Mouse (Mus musculus) left cerebral cortex, postnatal 36 days (tissue): Measurements from ENCODE around the gene Ccdc162. TPM values are rescaled to one million over a fixed set of nuclear protein-coding genes. Genes with fewer than 3 reads are reported as not detected.

Experiments used
- DNase-seq, 2 experiments: peaks; one replicate each; pipeline ENCODE4 v3.0.0; 2021 to 2022; ENCODE audit warnings: low spot score in 2 of 2, mixed read lengths in 1 of 2
- intact Hi-C: fragments of 180-260 bp; cut with DNase I; formaldehyde crosslinking; loops from one replicate; pipeline ENCODE4 v1.15.1; 2025
- total RNA-seq, 2 experiments: library from RNA; stranded (reverse); gene quantifications; 2 replicates each; pipeline ENCODE4 v1.2.3; 2021

The Ccdc162 gene
- total RNA-seq = 1 to 10 TPM; 1.6 to 1.7 TPM

DNA sequence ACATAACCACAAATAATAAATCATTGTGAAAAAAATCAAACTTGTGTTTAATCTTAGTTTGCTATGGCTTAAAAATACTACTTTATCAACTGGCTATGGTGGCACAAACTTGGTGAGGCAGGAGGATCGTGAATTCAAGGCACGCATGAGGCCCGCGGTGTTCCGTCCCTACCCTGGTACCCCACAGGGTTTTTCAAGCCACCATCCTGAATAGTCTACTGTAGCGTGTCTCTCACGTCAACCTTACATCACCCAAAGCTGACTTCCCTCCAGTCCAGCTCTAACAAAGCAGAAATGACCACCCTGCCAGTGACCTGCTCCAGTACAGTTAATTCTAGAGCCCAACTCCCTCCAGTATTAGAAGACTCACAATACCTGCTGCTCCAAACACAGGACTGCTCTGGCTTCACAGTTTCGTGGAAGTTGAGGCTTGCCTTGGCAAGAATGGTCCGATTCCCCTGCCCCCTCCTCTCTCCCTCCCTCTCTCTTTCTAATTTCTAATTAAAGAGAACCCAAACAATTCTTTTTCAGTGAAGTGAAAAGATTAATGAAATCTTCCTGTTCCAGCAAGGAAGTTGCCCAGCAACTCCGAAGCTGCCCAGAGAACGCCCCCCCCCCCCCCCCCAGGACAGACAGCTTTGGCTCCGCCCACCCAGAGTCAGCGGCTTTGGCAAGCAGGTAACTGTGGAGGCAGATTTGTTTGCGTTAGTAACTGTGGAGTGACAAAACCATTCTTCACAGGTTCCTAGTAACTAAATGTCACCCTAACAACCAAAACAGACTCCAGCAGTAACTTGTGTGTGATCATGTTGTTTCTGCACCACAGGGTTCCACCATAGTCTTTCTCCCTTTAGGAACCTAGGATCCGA, at the start of gene Ccdc162:
Gene Ccdc162, minus strand, starts transcription at position 606 of the 869 bp plus-strand sequence.
- no peak for DNase-seq
- intact Hi-C loops = no loop called here

DNA sequence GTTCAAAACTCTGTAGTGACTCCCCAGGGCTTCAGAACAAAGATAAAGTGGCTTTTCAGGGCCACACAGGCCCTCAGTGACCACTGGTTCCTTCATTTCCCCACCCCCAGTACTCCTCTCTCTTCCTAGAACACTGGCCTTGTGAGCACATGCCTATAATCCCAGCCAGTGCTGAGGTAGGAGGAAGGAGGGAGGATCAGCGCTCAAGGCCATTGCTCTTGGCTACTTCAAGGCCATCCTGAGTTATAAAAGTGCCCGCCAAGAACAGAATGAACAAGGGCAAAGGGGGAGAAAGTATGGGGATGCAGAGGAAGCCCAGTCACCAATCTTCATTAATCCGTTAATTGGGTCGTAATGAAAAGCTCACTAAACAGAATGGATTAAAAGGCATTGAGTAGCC, 49.2 kb upstream of the Ccdc162 start:
- intact Hi-C loops = no loop called here
- no peak for DNase-seq

DNA sequence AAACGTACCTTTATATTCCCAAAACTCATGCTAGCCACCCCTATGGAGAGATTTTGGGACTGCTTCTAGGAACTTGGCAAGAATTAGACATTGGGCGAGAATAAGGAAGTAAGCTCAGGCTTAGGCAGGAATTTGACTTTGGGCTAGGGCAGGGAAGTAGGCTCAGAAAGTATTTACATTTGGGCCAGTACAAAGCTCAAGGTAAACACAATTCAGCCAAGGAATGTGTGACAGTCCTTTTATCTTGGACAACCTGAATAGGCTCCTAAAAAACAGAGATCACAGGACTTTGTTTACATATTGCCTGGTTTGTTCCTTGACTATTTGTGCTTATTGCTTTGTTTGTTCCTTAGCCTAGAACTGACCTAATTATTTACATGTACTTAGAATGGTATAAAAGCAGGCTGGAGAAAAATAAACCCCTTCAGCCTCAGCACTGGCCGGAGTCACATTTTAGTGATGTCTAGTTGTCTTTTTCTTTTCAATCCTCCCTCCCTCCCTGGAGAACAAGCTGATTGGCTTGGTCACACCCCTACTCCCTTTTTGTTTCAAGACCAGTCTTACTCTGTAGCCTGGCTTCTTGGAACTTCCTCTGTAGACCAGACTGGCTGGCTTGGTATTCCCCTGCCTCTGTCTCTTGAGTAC, 47.4 kb upstream of the Ccdc162 start:
- DNase-seq = no peak
- intact Hi-C loops = no loop called here

DNA sequence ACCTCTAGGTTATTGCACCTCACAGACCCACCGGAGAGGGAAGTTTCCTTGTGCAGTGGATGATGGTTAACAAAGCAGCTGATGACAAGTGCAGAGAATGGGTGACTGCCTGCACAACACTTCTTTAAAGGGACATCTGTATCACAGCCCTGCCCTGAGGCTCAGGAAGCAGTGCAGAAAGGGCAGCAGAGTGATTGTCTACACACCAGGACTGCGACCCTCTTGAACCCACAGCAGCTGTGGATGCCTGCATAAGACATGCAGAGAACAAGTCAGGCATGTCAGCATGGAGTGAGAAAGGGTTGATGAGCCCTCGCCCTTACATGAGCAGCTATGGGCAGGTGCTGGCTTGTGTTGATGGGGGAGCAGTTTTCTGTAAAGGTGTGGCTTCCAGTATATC, 44.4 kb upstream of the Ccdc162 start:
- intact Hi-C loops = no loop called here

DNA sequence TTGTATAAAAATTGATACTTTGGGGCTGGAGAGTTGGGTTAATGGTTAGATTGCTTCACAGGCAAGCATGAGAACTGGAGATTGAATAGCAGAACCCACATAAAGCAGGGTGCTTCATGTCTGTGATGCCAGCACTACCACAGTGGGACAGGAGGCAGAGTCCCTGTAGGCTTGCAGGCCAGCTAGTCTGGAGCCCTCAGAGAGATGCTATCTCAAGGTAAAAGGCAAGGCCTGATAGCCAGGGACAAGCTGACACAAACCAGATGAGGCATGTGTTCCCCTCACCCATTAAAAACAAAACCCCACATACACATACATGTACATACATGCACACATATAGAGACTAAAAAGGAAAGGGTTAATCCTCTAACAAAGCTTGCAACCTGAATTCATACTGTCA, 41.6 kb upstream of the Ccdc162 start:
- intact Hi-C loops = no loop called here
- no peak for DNase-seq

More for the DNA sequence above, 44.4 kb upstream of the Ccdc162 start:
- no peak for DNase-seq

DNA sequence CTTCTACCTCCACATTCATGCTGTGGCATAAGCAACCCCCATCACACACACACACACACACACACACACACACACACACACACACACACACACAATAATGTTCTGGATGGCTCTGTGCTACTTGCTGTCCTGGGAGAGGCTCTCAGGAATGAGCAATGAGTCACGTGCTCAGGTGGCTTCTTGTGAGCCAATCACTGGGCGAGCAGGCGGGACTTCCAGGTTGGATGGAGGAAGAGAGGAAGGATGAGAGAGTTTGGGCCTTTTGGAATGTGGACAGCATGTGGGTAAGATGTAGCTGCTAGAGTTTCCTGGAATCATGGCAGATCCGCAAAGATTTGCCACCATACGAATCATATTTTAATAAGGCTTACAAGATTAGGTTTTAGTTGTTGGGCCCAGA, 40.8 kb upstream of the Ccdc162 start:
- DNase-seq = no peak
- intact Hi-C loops = no loop called here

DNA sequence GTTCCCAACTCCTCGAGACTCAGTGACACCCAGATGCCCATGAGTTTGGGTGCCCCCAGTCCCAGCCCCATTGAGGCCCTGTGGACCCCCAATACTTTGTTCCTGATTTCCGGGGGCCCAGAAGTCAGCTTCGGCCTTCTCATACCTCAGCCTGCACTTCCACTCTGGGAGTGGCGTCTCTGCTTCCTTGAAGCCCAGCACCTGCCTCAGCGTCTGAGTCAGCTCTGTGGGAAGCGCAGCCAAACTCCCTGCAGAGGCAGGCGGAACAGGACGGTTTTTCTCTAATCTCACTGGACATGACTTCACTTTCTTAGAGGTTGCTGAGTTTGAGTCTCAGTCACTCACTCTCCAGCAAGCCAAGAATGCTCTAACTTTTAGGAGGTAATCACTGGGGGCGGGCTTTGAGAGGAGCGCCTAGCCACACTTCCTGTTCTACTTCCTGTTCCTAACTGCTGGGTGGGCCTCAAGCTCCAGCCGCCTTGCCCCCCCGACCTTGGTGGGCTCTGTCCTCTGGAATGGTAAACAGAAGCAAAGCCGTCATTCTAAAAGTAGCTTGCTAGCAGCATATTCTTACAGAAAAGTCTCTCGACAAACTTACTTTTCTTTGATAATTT, 35.5 kb upstream of the Ccdc162 start:
- DNase-seq = no peak
- intact Hi-C loops = no loop called here

DNA sequence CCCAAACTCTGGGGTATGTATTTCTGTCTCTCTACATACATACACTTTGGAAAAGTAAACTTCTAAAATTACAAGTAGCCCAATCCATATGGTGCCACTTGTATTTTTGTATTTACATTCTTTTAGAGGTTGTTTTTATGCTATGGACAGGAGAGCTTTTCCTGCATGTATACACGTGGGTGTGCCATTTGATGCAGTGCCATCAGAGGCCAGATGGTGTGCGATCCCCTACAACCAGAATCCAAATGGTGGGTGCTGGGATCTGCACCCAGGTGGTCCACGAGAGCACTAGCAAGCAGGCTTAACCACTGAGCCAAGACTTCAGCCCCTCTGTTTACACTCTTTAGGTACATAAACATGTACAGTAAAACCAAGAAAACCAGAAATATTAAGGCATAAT, 32.9 kb upstream of the Ccdc162 start:
- intact Hi-C loops = no loop called here
- DNase-seq = no peak

DNA sequence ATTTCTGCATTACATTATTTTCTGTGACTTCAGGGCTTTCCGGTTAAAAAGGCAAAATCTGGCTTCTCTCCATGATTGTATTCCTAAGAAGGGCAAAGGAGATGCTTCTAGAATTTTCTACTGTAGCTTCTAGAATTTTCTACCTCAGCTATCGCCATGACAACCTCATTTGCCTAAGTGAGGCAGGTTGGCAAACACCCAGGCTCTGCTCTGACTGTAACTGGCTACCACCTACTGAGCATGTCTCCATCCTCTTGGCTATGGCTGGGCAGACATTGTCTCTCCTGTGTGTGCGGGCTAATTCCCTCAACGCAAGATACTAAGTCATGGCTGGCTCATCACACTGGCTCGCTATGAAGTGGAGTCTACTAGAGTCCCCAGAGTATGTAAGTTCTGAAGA, 30.1 kb upstream of the Ccdc162 start:
- intact Hi-C loops = no loop called here
- peak; percentile 31 to 53 for DNase-seq

DNA sequence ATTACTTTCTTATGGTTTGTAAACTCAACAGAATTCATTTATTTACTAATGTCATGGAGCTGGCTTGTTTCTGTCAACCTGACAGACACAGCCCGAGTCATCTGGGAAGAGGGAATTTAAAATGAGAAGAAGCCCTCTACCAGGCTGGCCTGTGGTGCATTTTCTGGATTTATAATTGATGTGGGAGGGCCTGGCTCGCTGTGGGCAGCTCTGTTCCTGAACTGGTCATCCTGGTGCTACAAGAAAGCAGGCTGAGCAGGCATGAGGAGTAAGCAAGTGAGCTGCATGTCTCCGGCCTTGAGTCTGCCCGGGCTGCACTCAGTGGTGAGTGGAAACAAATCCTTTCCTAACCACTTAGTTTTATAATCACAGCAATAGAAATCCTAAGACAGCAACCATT, 27.6 kb upstream of the Ccdc162 start:
- no peak for DNase-seq
- intact Hi-C loops = no loop called here

DNA sequence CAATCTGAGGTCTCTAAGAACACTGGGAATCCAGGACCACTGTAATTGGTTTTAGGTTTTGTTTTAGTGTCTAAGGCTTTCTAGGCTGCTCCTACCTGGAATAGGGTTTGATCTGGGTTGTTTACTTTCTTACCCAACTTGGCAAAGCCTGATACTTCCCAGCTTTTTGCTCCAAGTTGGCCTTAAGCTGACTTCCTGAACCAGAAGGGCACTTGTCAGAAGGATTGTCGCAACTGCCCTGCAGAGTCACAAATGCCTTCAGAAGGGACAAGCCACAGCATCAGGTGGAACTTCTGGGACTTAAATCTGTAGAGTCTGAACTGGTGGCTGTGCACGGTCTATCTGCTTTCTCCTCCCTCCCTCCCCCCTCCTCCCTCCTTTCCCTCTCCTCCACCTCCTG, 23.8 kb upstream of the Ccdc162 start:
- DNase-seq = no peak
- intact Hi-C loops = no loop called here

DNA sequence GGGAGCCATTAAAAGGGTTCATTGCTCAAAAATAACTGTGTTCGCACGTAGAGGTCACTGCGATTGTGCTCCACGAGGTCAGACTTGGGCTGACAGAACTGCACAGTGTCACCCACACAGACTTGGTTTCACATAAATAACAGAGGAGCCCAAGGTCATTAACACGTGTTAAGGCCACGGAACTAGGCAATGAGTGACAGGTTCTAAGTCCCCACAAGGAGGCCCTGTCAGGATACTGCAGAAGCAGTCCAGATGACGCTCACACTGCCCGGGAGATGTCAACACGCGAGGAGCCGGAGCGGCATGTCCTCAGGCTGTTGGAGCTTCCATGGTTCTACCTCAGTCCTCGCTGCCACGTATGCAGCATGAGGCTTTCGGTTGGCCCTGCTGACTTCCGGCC, 20.8 kb upstream of the Ccdc162 start:
- no peak for DNase-seq

DNA sequence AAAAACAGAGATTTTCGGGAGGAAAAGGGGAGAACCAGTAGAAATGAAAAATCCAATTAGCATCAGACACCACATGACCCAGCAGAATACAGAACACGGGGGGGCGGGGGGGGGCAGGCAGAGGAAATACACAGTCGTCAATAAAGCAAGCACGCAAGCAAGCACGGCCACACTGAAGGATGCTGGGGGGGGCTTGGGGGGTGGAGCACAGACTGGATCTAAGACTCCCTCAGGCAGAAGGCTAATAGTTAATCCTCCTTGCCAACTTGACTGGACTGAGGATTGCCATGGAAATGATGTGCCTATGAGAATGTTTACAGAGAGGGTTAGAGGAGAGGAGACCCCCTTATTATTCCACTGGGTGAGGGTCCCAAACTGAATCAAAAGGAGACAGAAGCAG, 19.0 kb upstream of the Ccdc162 start:
- intact Hi-C loops = no loop called here
- no peak for DNase-seq

More for the DNA sequence above, 20.8 kb upstream of the Ccdc162 start:
- intact Hi-C loops = no loop called here

DNA sequence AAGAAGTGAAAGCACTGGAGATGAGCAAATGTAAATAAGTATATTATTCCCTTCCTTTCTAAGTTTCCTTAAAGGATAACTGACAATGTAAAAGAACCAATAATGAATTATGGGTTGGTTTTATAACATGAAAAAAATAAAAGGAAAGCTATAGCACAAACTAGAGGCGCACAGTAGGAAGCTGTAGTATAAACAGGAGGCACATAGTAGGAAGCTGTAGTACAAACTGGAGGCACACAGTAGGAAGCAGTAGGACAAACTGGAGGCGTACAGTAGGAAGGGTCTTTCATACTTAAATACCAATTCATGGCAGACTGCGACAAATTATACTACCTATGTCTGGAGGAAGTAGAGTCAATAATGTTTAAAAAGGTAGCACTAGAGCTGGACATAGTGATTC, 16.8 kb upstream of the Ccdc162 start:
- intact Hi-C loops = no loop called here
- DNase-seq = no peak

DNA sequence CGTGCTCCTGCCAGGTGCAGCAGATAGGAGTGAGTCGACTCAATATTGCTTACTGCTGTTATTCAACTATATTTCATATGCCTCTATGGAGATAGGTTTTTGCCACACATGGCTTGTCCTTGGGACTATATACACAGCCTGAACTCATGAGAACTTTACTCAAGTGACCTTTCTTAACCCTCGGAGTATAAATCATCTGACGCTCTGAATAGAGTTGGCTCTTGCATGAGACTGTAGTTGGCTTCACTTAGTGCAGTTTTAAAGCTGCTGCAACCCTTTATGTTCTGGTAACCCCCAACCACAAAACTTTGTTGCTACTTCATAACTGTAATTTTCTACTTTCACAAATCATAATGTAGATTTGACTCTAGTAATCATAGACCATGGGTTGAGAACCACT, 15.5 kb upstream of the Ccdc162 start:
- no peak for DNase-seq
- intact Hi-C loops = no loop called here

DNA sequence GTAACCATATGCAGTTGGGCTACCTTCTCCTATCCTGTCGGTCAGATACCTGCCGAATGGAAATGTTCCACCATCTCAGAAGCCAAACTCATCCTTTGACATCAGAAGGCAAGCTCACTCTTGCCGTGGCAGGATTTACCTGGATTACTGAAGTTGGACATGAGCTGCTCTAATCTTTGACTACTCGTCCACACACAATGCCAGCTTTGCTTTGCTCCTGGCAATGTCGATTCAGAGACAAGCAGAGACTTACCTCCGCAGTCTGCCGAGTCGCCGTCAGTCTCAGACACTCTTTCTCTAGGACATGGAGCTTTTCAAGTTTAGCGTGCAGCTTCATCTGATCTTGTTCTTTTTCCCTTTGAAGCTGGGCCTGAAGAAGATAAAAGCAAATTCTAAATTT, 14.3 kb upstream of the Ccdc162 start:
- no peak for DNase-seq
- intact Hi-C loops = no loop called here

DNA sequence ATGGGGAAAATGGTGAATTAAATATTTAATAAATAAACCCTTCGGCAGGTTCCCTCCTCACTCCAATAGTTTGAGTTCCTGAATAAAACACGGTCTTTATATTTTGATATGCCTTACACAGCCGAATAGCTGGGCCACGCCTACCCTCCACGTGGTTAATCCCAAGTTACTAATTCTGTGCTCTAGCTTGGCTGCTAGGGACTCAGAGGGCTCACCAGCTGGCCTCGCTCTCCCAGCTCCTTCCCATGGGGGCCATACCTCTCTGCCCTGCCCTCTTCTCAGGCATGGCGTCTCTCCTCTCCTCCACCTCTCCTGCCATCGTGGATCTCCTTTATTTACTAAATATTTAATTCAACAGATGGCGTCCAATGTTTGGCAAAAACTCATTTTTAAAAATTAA, 9.8 kb upstream of the Ccdc162 start:
- no peak for DNase-seq
- intact Hi-C loops = no loop called here

DNA sequence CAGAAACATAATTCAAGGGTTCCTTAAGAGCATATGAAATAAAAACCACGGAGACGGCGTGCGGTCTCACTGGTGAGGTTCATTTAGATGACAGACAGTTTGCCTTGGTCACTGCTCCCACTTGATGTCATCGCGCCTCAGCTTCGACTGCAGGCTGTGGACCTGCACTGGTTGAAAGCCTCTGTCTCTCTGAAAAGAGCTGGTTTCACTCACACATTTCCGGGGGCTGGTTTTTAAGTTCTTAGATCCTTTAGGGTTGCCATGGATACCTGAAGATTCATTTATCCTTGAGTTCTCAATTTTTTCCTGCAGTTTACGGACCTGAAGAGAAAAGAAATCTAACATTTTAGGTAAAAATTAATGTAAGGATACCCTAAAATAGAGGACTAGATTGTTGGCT, 3.2 kb upstream of the Ccdc162 start:
- intact Hi-C loops = no loop called here
- no peak for DNase-seq

DNA sequence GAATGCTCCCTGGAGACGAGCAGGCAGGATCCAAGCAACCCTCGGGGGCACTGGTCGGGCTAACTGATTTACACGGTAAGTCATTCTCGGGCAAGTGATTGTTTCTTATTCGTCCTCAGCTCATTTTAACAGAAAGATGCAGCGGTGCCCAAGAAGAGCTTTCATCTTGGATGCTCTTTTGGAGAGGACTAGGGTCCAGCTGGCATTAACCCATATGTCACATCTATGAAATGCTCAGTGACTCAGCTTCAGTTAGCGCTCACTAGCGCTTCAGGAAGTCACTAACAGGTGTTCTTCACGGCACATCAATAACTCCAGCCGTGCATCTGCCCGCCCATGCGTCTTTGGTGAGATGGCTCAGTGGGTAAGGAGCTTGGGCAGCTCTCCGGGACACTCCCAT, 877 bp downstream of the Ccdc162 start:
- intact Hi-C loops = no loop called here
- DNase-seq = no peak

DNA sequence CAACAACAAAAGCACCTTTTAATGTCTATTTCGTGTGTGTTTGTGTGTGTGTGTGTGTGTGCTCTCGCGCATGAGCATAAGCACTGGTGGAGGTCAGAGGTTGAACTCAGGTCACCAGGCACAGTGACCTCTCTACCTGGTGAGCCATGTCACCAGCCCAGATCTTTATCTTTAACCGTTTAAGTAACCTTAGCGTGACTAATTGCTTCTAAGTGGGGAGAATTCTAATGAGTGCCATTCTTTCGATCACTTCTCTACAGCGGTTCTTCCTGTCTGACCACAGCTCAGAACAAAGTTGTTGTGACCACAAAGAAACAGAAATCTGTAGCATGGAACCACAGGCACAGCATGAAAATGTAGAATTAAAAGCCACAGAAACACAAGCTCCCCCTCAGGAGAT, 5.0 kb downstream of the Ccdc162 start:
- DNase-seq = no peak

DNA sequence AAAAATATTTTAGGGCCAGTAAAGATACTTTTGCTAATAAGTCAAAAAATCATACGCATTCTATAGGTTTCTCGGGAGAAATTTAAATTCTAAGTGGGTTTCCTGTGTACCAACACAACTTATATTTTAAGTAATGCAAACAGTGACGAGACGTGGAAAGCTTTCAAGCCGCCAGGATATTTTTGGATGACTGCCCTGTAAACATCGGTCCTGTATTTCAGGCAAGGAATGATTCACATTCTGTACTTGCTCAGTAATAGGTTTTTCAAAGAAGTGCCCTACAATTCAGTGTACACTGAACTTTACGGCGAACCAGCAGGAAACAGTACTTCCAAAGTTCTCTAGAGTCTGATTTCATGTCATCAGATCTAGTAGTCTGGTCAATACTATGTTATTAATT, 5.7 kb downstream of the Ccdc162 start:
- intact Hi-C loops = no loop called here
- no peak for DNase-seq

More for the DNA sequence above, 5.0 kb downstream of the Ccdc162 start:
- intact Hi-C loops = no loop called here
